In the genomic region with DNA sequence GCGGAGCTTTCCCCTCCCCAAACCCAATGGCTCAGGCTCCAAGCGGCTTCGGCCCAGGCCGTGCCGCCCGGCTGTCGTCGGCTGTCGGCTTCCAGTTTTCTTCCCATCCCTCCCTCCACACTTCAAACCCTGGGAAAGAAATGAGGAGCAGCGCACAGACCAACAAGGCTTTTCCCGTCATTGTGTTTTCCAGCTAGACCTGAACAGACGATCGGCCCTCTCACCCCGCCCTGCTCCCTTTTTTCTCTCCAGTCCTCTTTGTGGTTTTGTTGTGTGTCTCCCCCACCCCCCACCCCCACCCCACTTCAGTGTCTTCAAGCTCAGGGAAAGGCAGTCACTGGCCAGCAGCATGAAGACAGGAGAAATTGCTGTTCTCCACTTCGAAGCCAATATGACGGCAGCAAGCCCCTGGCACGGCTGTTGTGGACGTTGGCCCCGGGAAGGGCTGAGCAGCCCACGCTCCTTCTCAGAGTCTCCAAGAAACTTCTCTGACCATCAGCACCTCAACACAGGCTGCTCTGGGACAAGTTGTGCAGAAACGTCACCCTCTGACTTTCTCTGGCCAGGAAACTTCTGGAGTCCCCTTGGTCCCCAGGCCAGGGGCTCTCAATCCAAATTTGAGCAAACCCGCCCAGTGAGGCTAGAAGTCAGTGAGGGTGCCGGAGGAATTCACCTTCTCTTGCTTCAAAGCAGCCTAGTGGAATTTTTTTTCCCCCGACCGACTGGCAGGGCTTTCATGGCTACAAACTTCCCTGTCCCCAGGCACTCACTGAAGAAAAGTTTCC, we compare ENCODE assay signal across 12 mouse cellular contexts. TPM values are rescaled to one million over a fixed set of nuclear protein-coding genes. Genes with fewer than 3 reads are reported as not detected.
A peak's percentile ranks its signal among the peaks of the same experiment; 100 is the strongest.
DNase-seq lines count a peak whose midpoint lies in the region; ATAC-seq and TF ChIP-seq lines count a peak whose summit lies in the region.
"Had no signal": no experiment of that assay in that cellular context is flagged by ENCODE, and none has a peak within 500 bp of the region (broad histone marks: within the 10 kb centered on the region; RNA-seq: fewer than 3 reads in every experiment).

No protein-coding gene starts in this region.

- WGBS in forebrain, embryonic 10.5 days, result 39% methylated on average over 25 of the region's 25 CpGs
- 33% methylated on average over 25 of the region's 25 CpGs for WGBS in forebrain, postnatal 0 days
- whole genome bisulfite sequencing in lung, embryonic 16.5 days, result 30% methylated on average over 25 of the region's 25 CpGs
- WGBS in heart, embryonic 11.5 days (ENCODE audit: insufficient replicate concordance), result 29% methylated on average over 25 of the region's 25 CpGs
- WGBS in midbrain, embryonic 13.5 days, result 15% methylated on average over 25 of the region's 25 CpGs

- DNase-seq in forebrain, embryonic 10.5 days (ENCODE audit: extremely low spot score, low spot score), result no peak
- no peak for DNase-seq in forebrain, postnatal 0 days
- DNase-seq in lung, adult 18-20 months, result no peak
- DNase-seq in yolk sac, embryonic 10.5 days (ENCODE audit: low spot score), result no peak
- DNase-seq in gastrocnemius, postnatal 14 days, result no peak

- H3K27ac ChIP-seq in forebrain, embryonic 10.5 days, result peak overlapping the region; percentile 63
- no peak overlapping the region for H3K27ac ChIP-seq in forebrain, postnatal 0 days (ENCODE audit: low read depth, low read length)
- no peak overlapping the region for H3K27ac ChIP-seq in lung, embryonic 16.5 days (ENCODE audit: low read length)
- peak overlapping the region; percentile 29; the same call in 1 of the 2 replicates for H3K27ac ChIP-seq in heart, embryonic 11.5 days (ENCODE audit: low read depth, low read length)
- H3K27ac ChIP-seq in midbrain, embryonic 13.5 days, result no peak overlapping the region
- H3K27ac ChIP-seq: hindbrain, embryonic 15.5 days had no signal

- no peak for ATAC-seq in forebrain, postnatal 0 days
- no peak for ATAC-seq in lung, embryonic 16.5 days (ENCODE audit: low read depth)
- no peak for ATAC-seq in heart, embryonic 11.5 days (replicated peaks; ENCODE audit: insufficient number of reproducible peaks, low FRiP score, low TSS enrichment)
- no peak for ATAC-seq in midbrain, embryonic 13.5 days

- no peak for TF ChIP-seq CTCF in forebrain, postnatal 0 days (IDR thresholded peaks at IDR 0.05; ENCODE audit: low read depth)

- intact Hi-C loops in gastrocnemius, postnatal 14 days (cut with DNase I; ENCODE audit: low total_unique reads), result no loop called here

- 0 out of 2 replicates have a peak, but pooled peaks cover 3% of the 10 kb centered on the region for H3K9me3 ChIP-seq in forebrain, embryonic 10.5 days
- no peaks in the 10 kb centered on the region for H3K9me3 ChIP-seq in forebrain, postnatal 0 days (ENCODE audit: low read length)
- no peaks in the 10 kb centered on the region for H3K9me3 ChIP-seq in lung, embryonic 16.5 days (ENCODE audit: control insufficient read depth, low read length)
- H3K9me3 ChIP-seq in heart, embryonic 11.5 days (replicated peaks; ENCODE audit: control insufficient read depth, low read length), result no peaks in the 10 kb centered on the region
- no peaks in the 10 kb centered on the region for H3K9me3 ChIP-seq in midbrain, embryonic 13.5 days
- H3K9me3 ChIP-seq: hindbrain, embryonic 15.5 days had no signal

- no peaks in the 10 kb centered on the region for H3K36me3 ChIP-seq in forebrain, embryonic 10.5 days (replicated peaks)
- H3K36me3 ChIP-seq in forebrain, postnatal 0 days (ENCODE audit: insufficient read depth), result no peaks in the 10 kb centered on the region
- H3K36me3 ChIP-seq in lung, embryonic 16.5 days (ENCODE audit: control insufficient read depth, insufficient read depth, low read length), result no peaks in the 10 kb centered on the region
- H3K36me3 ChIP-seq in heart, embryonic 11.5 days (ENCODE audit: control insufficient read depth, insufficient read depth, low read length), result no peaks in the 10 kb centered on the region
- no peaks in the 10 kb centered on the region for H3K36me3 ChIP-seq in midbrain, embryonic 13.5 days
- H3K36me3 ChIP-seq: hindbrain, embryonic 15.5 days had no signal

- H3K4me2 ChIP-seq in forebrain, postnatal 0 days (ENCODE audit: low read depth), result no peak overlapping the region
- H3K4me2 ChIP-seq in lung, embryonic 16.5 days (ENCODE audit: low read depth, low read length), result peak overlapping the region; percentile 15; the same call in 1 of the 2 replicates
- peak overlapping the region; percentile 49 for H3K4me2 ChIP-seq in heart, embryonic 11.5 days
- H3K4me2 ChIP-seq in midbrain, embryonic 13.5 days (replicated peaks), result peak overlapping the region; percentile 29
- H3K4me2 ChIP-seq: hindbrain, embryonic 15.5 days had no signal

- peak overlapping the region; percentile 25 for H3K4me3 ChIP-seq in forebrain, embryonic 10.5 days
- H3K4me3 ChIP-seq in forebrain, postnatal 0 days (ENCODE audit: low read depth, low read length), result no peak overlapping the region
- H3K4me3 ChIP-seq in lung, embryonic 16.5 days (ENCODE audit: low read length), result no peak overlapping the region
- peak overlapping the region; percentile 10; the same call in 1 of the 2 replicates for H3K4me3 ChIP-seq in heart, embryonic 11.5 days (ENCODE audit: low read depth, low read length)
- no peak overlapping the region; the same call in 1 of the 2 replicates for H3K4me3 ChIP-seq in midbrain, embryonic 13.5 days (replicated peaks)
- H3K4me3 ChIP-seq: hindbrain, embryonic 15.5 days; megakaryocyte, embryonic 14.5 days had no signal

- H3K4me1 ChIP-seq in forebrain, embryonic 10.5 days, result peaks cover 19% of the 10 kb centered on the region
- H3K4me1 ChIP-seq in forebrain, postnatal 0 days (ENCODE audit: insufficient read depth), result no peaks in the 10 kb centered on the region
- H3K4me1 ChIP-seq in lung, embryonic 16.5 days (replicated peaks; ENCODE audit: control insufficient read depth, insufficient read depth, low read length), result peaks cover 7% of the 10 kb centered on the region; the same call in 1 of the 2 replicates
- H3K4me1 ChIP-seq in heart, embryonic 11.5 days (ENCODE audit: control insufficient read depth, insufficient read depth, low read length), result peaks cover 14% of the 10 kb centered on the region
- 0 out of 2 replicates have a peak, but pooled peaks cover 2% of the 10 kb centered on the region for H3K4me1 ChIP-seq in midbrain, embryonic 13.5 days (replicated peaks)
- H3K4me1 ChIP-seq: megakaryocyte, embryonic 14.5 days had no signal

- H3K9ac ChIP-seq in forebrain, postnatal 0 days, result no peak overlapping the region
- H3K9ac ChIP-seq in lung, embryonic 16.5 days (ENCODE audit: low read length), result 0 out of 2 replicates have a peak overlapping the region, but pooled peaks have one; percentile 27
- H3K9ac ChIP-seq in heart, embryonic 11.5 days (ENCODE audit: low read depth, low read length), result peak overlapping the region; percentile 59
- H3K9ac ChIP-seq in midbrain, embryonic 13.5 days (replicated peaks), result no peak overlapping the region
- H3K9ac ChIP-seq: hindbrain, embryonic 15.5 days had no signal

- H3K27me3 ChIP-seq in forebrain, embryonic 10.5 days (ENCODE audit: poor library complexity, severe bottlenecking), result peaks cover 38% of the 10 kb centered on the region
- H3K27me3 ChIP-seq in forebrain, postnatal 0 days (ENCODE audit: insufficient read depth, low read length), result no peaks in the 10 kb centered on the region
- no peaks in the 10 kb centered on the region for H3K27me3 ChIP-seq in lung, embryonic 16.5 days (ENCODE audit: control insufficient read depth, insufficient read depth, low read depth, low read length)
- no peaks in the 10 kb centered on the region for H3K27me3 ChIP-seq in heart, embryonic 11.5 days (ENCODE audit: control insufficient read depth, insufficient read depth, low read length)
- peaks cover 44% of the 10 kb centered on the region for H3K27me3 ChIP-seq in midbrain, embryonic 13.5 days

RNA-seq across cellular contexts. Expression of a gene that starts 35.6 kb away (rescaled TPM):
- 4.2 and 4.4 TPM in 2 replicates for polyA plus RNA-seq in forebrain, embryonic 10.5 days (2016; fragmentation: Nextera tagmentation; extraction: Ambion mirVana)
- 31.8 and 34.2 TPM in 2 replicates for total RNA-seq in forebrain, postnatal 0 days (2014; rRNA removed)
- 5.0 and 6.4 TPM in 2 replicates for polyA plus RNA-seq in forebrain, postnatal 0 days (2015; fragmentation: Nextera tagmentation; extraction: Ambion mirVana)
- polyA plus RNA-seq in lung, embryonic 16.5 days (2015; fragmentation: Nextera tagmentation; extraction: Ambion mirVana), result 4.3 and 5.4 TPM in 2 replicates
- 2.7 and 4.2 TPM in 2 replicates for polyA plus RNA-seq in heart, embryonic 11.5 days (2014; fragmentation: Nextera tagmentation; extraction: Ambion mirVana)
- polyA plus RNA-seq in midbrain, embryonic 13.5 days (2015; fragmentation: Nextera tagmentation; extraction: Ambion mirVana), result 3.8 and 5.5 TPM in 2 replicates
- 10 to 100 TPM; 18.9 to 19.8 TPM for total RNA-seq in gastrocnemius, postnatal 14 days (2021)

RNA-seq across cellular contexts. Expression of a gene that starts 47.0 kb away (rescaled TPM):
- polyA plus RNA-seq in forebrain, embryonic 10.5 days (2016; fragmentation: Nextera tagmentation; extraction: Ambion mirVana), result 30.6 and 35.3 TPM in 2 replicates
- total RNA-seq in forebrain, postnatal 0 days (2014; rRNA removed), result 1.00 TPM in 1 of 2 replicates, not detected in the other
- 0.24 and 0.26 TPM in 2 replicates for polyA plus RNA-seq in forebrain, postnatal 0 days (2015; fragmentation: Nextera tagmentation; extraction: Ambion mirVana)
- polyA plus RNA-seq in lung, embryonic 16.5 days (2015; fragmentation: Nextera tagmentation; extraction: Ambion mirVana), result not detected in 2 replicates
- 0.66 and 0.73 TPM in 2 replicates for polyA plus RNA-seq in heart, embryonic 11.5 days (2014; fragmentation: Nextera tagmentation; extraction: Ambion mirVana)
- polyA plus RNA-seq in midbrain, embryonic 13.5 days (2015; fragmentation: Nextera tagmentation; extraction: Ambion mirVana), result 2.1 and 2.8 TPM in 2 replicates
- total RNA-seq in gastrocnemius, postnatal 14 days (2021), result not detected
- total RNA-seq: left cerebral cortex, postnatal 14 days had no signal
- polyA plus RNA-seq: urinary bladder, adult 2 months had no signal

RNA-seq across cellular contexts. Expression of a gene that starts 53.7 kb away (rescaled TPM):
- 10.7 and 16.1 TPM in 2 replicates for polyA plus RNA-seq in forebrain, embryonic 10.5 days (2016; fragmentation: Nextera tagmentation; extraction: Ambion mirVana)
- 34.7 and 55.2 TPM in 2 replicates for total RNA-seq in forebrain, postnatal 0 days (2014; rRNA removed)
- 7.8 and 11.5 TPM in 2 replicates for polyA plus RNA-seq in forebrain, postnatal 0 days (2015; fragmentation: Nextera tagmentation; extraction: Ambion mirVana)
- polyA plus RNA-seq in lung, embryonic 16.5 days (2015; fragmentation: Nextera tagmentation; extraction: Ambion mirVana), result 14.7 and 15.8 TPM in 2 replicates
- polyA plus RNA-seq in heart, embryonic 11.5 days (2014; fragmentation: Nextera tagmentation; extraction: Ambion mirVana), result 11.4 and 13.6 TPM in 2 replicates
- 6.2 and 7.8 TPM in 2 replicates for polyA plus RNA-seq in midbrain, embryonic 13.5 days (2015; fragmentation: Nextera tagmentation; extraction: Ambion mirVana)
- total RNA-seq in gastrocnemius, postnatal 14 days (2021), result 10 to 100 TPM; 10.4 to 15.8 TPM

Comparison
In these comparisons a context has a peak if more than half of its experiments do, and no peak if none do; other contexts are left out.
1. H3K27ac ChIP-seq: peak in forebrain, embryonic 10.5 days (single experiment) and heart, embryonic 11.5 days (single experiment); none in forebrain, postnatal 0 days (single experiment), lung, embryonic 16.5 days (single experiment) and midbrain, embryonic 13.5 days (single experiment).
2. H3K4me3 ChIP-seq: peak in forebrain, embryonic 10.5 days (single experiment) and heart, embryonic 11.5 days (single experiment); none in forebrain, postnatal 0 days (single experiment), lung, embryonic 16.5 days (single experiment) and midbrain, embryonic 13.5 days (single experiment).
3. H3K9ac ChIP-seq: peak in lung, embryonic 16.5 days (single experiment) and heart, embryonic 11.5 days (single experiment); none in forebrain, postnatal 0 days (single experiment) and midbrain, embryonic 13.5 days (single experiment).